Mouse (Mus musculus) thymus, postnatal 36 days (tissue): ENCODE measurements at regions not wholly inside any gene's neighbourhood (a gene's known extent, or its start where the extent isn't known, plus 50 kb on each side); places are given as distances from the start of the nearest gene placed in this dataset.

Experiments used
- DNase-seq, 2 experiments: peaks; one replicate each; pipeline ENCODE4 v3.0.0; 2022; ENCODE audit warnings: mixed read lengths in 2 of 2

- DNase-seq, result no peak
Observed at GRCm38 (mm10) chr5:75248279-75248678, 96.2 kb downstream of the Pdgfra start.

GRCm38 (mm10) chr5:75249671-75250070, 97.6 kb downstream of the Pdgfra start:
- no peak for DNase-seq

GRCm38 (mm10) chr5:75253349-75253748, 101.3 kb downstream of the Pdgfra start:
- no peak for DNase-seq

- DNase-seq, result no peak
Observed at GRCm38 (mm10) chr5:75253830-75254229, 101.7 kb downstream of the Pdgfra start.

- DNase-seq, result no peak
Observed at GRCm38 (mm10) chr5:75256186-75256585, 104.1 kb downstream of the Pdgfra start.

- no peak for DNase-seq
Observed at GRCm38 (mm10) chr5:75257067-75257466, 105.0 kb downstream of the Pdgfra start.

GRCm38 (mm10) chr5:75260247-75260646, 108.2 kb downstream of the Pdgfra start:
- no peak for DNase-seq

GRCm38 (mm10) chr5:75266111-75266676, 114.1 kb downstream of the Pdgfra start:
- no peak for DNase-seq

GRCm38 (mm10) chr5:75266871-75267270, 114.8 kb downstream of the Pdgfra start:
- no peak for DNase-seq

GRCm38 (mm10) chr5:75267766-75268165, 115.7 kb downstream of the Pdgfra start:
- no peak for DNase-seq

GRCm38 (mm10) chr5:75278041-75278440, 125.9 kb downstream of the Pdgfra start:
- DNase-seq, result no peak

GRCm38 (mm10) chr5:75279561-75280171, 127.6 kb downstream of the Pdgfra start:
- no peak for DNase-seq

- DNase-seq, result no peak
Observed at GRCm38 (mm10) chr5:75280698-75281097, 128.6 kb downstream of the Pdgfra start.

GRCm38 (mm10) chr5:75281510-75281909, 129.4 kb downstream of the Pdgfra start:
- DNase-seq, result no peak

GRCm38 (mm10) chr5:75282617-75283016, 130.5 kb downstream of the Pdgfra start:
- DNase-seq, result peak in 1 of 2 experiments; percentile 29

GRCm38 (mm10) chr5:75283841-75284240, 131.7 kb downstream of the Pdgfra start:
- DNase-seq, result no peak

- no peak for DNase-seq
Observed at GRCm38 (mm10) chr5:75285950-75286349, 133.9 kb downstream of the Pdgfra start.

- DNase-seq, result no peak
Observed at GRCm38 (mm10) chr5:75295676-75296075, 143.6 kb downstream of the Pdgfra start.

GRCm38 (mm10) chr5:75312897-75313296, 160.8 kb downstream of the Pdgfra start:
- no peak for DNase-seq

GRCm38 (mm10) chr5:75315956-75316355, 163.9 kb downstream of the Pdgfra start:
- DNase-seq, result no peak

- DNase-seq, result no peak
Observed at GRCm38 (mm10) chr5:75320536-75320935, 168.4 kb downstream of the Pdgfra start.

GRCm38 (mm10) chr5:75334050-75334449, 182.0 kb downstream of the Pdgfra start:
- DNase-seq, result no peak

- no peak for DNase-seq
Observed at GRCm38 (mm10) chr5:75336454-75336853, 184.4 kb downstream of the Pdgfra start.

- no peak for DNase-seq
Observed at GRCm38 (mm10) chr5:75338439-75338838, 186.3 kb downstream of the Pdgfra start.

GRCm38 (mm10) chr5:75342599-75342998, 190.5 kb downstream of the Pdgfra start:
- no peak for DNase-seq
